Mouse (Mus musculus) testis, adult 2 months (tissue): Measurements from ENCODE around the gene Mcm9. TPM values are rescaled to one million over a fixed set of nuclear protein-coding genes. Genes with fewer than 3 reads are reported as not detected.

ENCODE experiments used
- H3K27ac ChIP-seq: fragments of 200-500 bp; 2 replicates; pipeline ENCODE4 v1.5.1; 2012; ENCODE audit warnings: low read depth, low read length; ENCODE audit not compliant: control insufficient read depth, insufficient read depth
- H3K27me3 ChIP-seq: fragments of 200-500 bp; 2 replicates; pipeline ENCODE4 v1.6.1; 2012; ENCODE audit warnings: mild to moderate bottlenecking, low read length, moderate library complexity; ENCODE audit not compliant: control insufficient read depth, insufficient read depth
- H3K36me3 ChIP-seq: fragments of 200-500 bp; 2 replicates; pipeline ENCODE4 v1.6.1; 2012; ENCODE audit warnings: mild to moderate bottlenecking, low read length; ENCODE audit not compliant: control insufficient read depth, insufficient read depth
- H3K4me1 ChIP-seq: fragments of 200-500 bp; 2 replicates; pipeline ENCODE4 v1.6.1; 2012; ENCODE audit warnings: low read length; ENCODE audit not compliant: control insufficient read depth, insufficient read depth
- H3K4me3 ChIP-seq: fragments of 200-500 bp; 2 replicates; pipeline ENCODE4 v1.5.1; 2012; ENCODE audit warnings: low read depth, mild to moderate bottlenecking, low read length, moderate library complexity, mixed read lengths; ENCODE audit not compliant: control insufficient read depth
- CTCF ChIP-seq: fragments of 200-500 bp; IDR thresholded peaks from 2 replicates; pipeline ENCODE4 v1.5.1; 2012; ENCODE audit warnings: low read depth, mild to moderate bottlenecking, inconsistent platforms, low read length, moderate library complexity; ENCODE audit not compliant: control insufficient read depth, insufficient read depth, insufficient replicate concordance
- POLR2A ChIP-seq: fragments of 200-500 bp; IDR thresholded peaks from 2 replicates; pipeline ENCODE4 v1.6.1; 2012; ENCODE audit warnings: low read depth, mild to moderate bottlenecking, inconsistent platforms, low read length, moderate library complexity; ENCODE audit not compliant: control insufficient read depth
- polyA plus RNA-seq: library from polyadenylated mRNA; depleted of rRNA; stranded (reverse); fragments of >200 nt; gene quantifications from 2 replicates; pipeline ENCODE4 v1.2.3, GENCODE M21; 2012

Gene Mcm9
- polyA plus RNA-seq, 1 experiment = 5.7 TPM

- H3K4me1 ChIP-seq = no peaks in the 10 kb centered on the region
- TF ChIP-seq CTCF (no peak), POLR2A (no peak)
- no peak overlapping the region for H3K27ac ChIP-seq
- no peak overlapping the region for H3K4me3 ChIP-seq
- no peaks in the 10 kb centered on the region for H3K27me3 ChIP-seq
- no peaks in the 10 kb centered on the region for H3K36me3 ChIP-seq
These were observed 64.7 kb downstream of the Mcm9 start for GRCm38 (mm10) chr10:53565538-53565937.

- Histone ChIP-seq H3K27me3 (no peaks in the 10 kb centered on the region), H3K4me1 (no peaks in the 10 kb centered on the region), H3K36me3 (no peaks in the 10 kb centered on the region), H3K27ac (no peak overlapping the region), H3K4me3 (no peak overlapping the region)
- TF ChIP-seq POLR2A = no peak
- no peak for TF ChIP-seq CTCF
These were observed 68.2 kb downstream of the Mcm9 start for GRCm38 (mm10) chr10:53562001-53562400.

GRCm38 (mm10) chr10:53537596-53537995 lies 92.6 kb downstream of the Mcm9 start:
- Histone ChIP-seq H3K4me3 (no peak overlapping the region), H3K27me3 (no peaks in the 10 kb centered on the region), H3K36me3 (peaks cover 1% of the 10 kb centered on the region), H3K4me1 (no peaks in the 10 kb centered on the region), H3K27ac (no peak overlapping the region)
- no peak for TF ChIP-seq CTCF
- TF ChIP-seq POLR2A = no peak

- Histone ChIP-seq H3K27ac (no peak overlapping the region), H3K27me3 (no peaks in the 10 kb centered on the region), H3K36me3 (no peaks in the 10 kb centered on the region), H3K4me3 (no peak overlapping the region), H3K4me1 (no peaks in the 10 kb centered on the region)
- TF ChIP-seq CTCF (no peak), POLR2A (no peak)
These were observed 97.9 kb downstream of the Mcm9 start for GRCm38 (mm10) chr10:53532297-53532696.

- TF ChIP-seq POLR2A (no peak), CTCF (no peak)
- no peak overlapping the region for H3K27ac ChIP-seq
- H3K4me3 ChIP-seq = no peak overlapping the region
- no peaks in the 10 kb centered on the region for H3K27me3 ChIP-seq
- no peaks in the 10 kb centered on the region for H3K36me3 ChIP-seq
- no peaks in the 10 kb centered on the region for H3K4me1 ChIP-seq
These were observed 102.1 kb downstream of the Mcm9 start for GRCm38 (mm10) chr10:53527838-53528773.

DNA sequence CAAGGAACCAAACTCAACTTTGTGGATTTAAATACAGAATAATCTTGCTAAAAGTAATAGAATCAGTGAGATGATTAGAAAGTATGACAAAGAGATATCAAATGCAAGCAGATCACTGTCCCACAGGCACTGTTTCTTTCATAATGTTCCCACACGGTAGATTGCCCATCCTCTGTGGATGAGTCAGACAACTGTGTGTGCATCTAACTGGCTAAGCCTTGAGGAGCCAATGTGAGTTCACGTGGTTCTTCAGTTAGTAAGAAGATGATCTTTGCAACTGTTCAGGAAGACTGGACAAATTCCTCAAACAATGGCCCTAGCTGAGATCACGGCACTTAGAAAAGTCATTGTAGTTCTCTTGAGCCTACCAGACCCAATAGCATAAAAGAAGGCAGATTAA lies 102.9 kb downstream of the Mcm9 start:
- Histone ChIP-seq H3K27me3 (no peaks in the 10 kb centered on the region), H3K36me3 (no peaks in the 10 kb centered on the region), H3K27ac (no peak overlapping the region), H3K4me1 (no peaks in the 10 kb centered on the region), H3K4me3 (no peak overlapping the region)
- no peak for TF ChIP-seq CTCF

DNA sequence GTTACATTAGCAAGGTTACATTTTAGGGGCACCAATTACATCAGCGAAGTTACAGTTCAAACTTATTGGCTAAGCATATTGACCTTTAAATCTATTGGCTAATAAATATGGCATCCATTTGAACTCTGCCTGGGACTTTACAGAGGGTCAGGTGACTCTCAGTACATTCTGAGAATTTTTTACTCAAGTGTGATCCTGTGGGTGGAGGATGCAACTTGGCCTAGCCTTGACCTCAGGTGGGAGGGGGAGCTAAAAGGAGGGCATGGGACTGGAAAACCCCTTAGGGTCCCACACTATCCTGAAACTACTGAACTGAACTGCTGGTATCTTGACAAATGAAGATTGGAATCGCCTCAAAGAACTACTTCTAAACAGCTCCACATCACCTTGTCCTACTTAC lies 103.9 kb downstream of the Mcm9 start:
- no peaks in the 10 kb centered on the region for H3K4me1 ChIP-seq
- TF ChIP-seq CTCF (no peak), POLR2A (no peak)
- no peaks in the 10 kb centered on the region for H3K27me3 ChIP-seq

More for the DNA sequence above, 103.9 kb downstream of the Mcm9 start:
- no peak overlapping the region for H3K27ac ChIP-seq
- H3K36me3 ChIP-seq = no peaks in the 10 kb centered on the region
- H3K4me3 ChIP-seq = no peak overlapping the region
